Mouse (Mus musculus) lung, embryonic 14.5 days (tissue): ENCODE measurements at regions not wholly inside any gene's neighbourhood (a gene's known extent, or its start where the extent isn't known, plus 50 kb on each side); places are given as distances from the start of the nearest gene placed in this dataset.
A peak's percentile ranks its signal among the peaks of the same experiment; 100 is the strongest.

Experiments
- ATAC-seq: fragments of 200-750 bp; cut with Nextera tagmentation; 2 replicates; pipeline ENCODE4 v1.8.0; 2017; ENCODE audit warnings: mild to moderate bottlenecking, moderate TSS enrichment, moderate library complexity; ENCODE audit not compliant: insufficient read depth
- DNase-seq: peaks from one replicate; pipeline ENCODE4 v3.0.0-alpha.2; 2015
- H3K27ac ChIP-seq: fragments of 300-500 bp; sonication (generic); 2 replicates; pipeline ENCODE4 v1.5.1; 2014; ENCODE audit warnings: low read depth, mild to moderate bottlenecking, moderate library complexity
- H3K27me3 ChIP-seq: fragments of 300-500 bp; sonication (generic); 2 replicates; pipeline ENCODE4 v1.6.1; 2014; ENCODE audit warnings: low read length, control low read depth; ENCODE audit not compliant: insufficient read depth
- H3K36me3 ChIP-seq: fragments of 300-500 bp; sonication (generic); 2 replicates; pipeline ENCODE4 v1.6.1; 2014; ENCODE audit warnings: control low read depth; ENCODE audit not compliant: insufficient read depth
- H3K4me1 ChIP-seq: fragments of 300-500 bp; sonication (generic); 2 replicates; pipeline ENCODE4 v1.6.1; 2014; ENCODE audit warnings: antibody characterized with exemption, control low read depth; ENCODE audit not compliant: insufficient read depth
- H3K4me2 ChIP-seq: fragments of 300-500 bp; sonication (generic); 2 replicates; pipeline ENCODE4 v1.6.1; 2014; ENCODE audit warnings: mild to moderate bottlenecking
- H3K4me3 ChIP-seq: fragments of 300-500 bp; sonication (generic); 2 replicates; pipeline ENCODE4 v1.5.1; 2014; ENCODE audit warnings: low read depth, low read length
- H3K9ac ChIP-seq: fragments of 300-500 bp; sonication (generic); 2 replicates; pipeline ENCODE4 v1.6.1; 2014
- H3K9me3 ChIP-seq: fragments of 300-500 bp; sonication (generic); 2 replicates; pipeline ENCODE4 v1.6.1; 2016; ENCODE audit warnings: low read depth, low read length, control low read depth
- CTCF ChIP-seq: IDR thresholded peaks from 2 replicates; pipeline ENCODE4 v1.5.1; 2016; ENCODE audit warnings: antibody characterized with exemption, low read depth
- WGBS: fragments of 180-500 bp; shearing (Covaris S2); extraction: QIAGEN DNeasy Blood & Tissue Kit; methylation state at CpG from one replicate; pipeline ENCODE4 v1.1.7; 2014; 5-methylcytosine and 5-hydroxymethylcytosine counted together

DNA sequence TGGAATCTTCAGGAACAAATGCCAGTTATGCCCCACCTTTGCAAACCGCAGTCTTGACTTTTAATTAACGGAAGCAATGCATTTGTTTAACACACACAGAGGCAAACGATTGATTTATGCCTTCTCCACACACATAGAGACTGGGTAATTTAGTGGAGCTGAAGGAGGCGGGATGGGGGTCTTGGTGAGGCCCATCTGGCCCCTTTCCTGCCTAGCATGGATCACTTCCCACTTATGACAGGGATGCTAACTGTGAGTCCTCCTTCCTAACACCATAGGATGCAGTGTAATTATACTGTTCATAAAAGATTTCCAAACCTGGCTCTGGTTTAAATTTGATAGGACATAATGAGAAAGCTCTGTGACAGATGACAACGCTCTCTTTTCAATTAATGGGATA, 101.1 kb upstream of the Map1b start:
- Histone ChIP-seq H3K27ac (no peak overlapping the region), H3K27me3 (no peaks in the 10 kb centered on the region), H3K4me2 (no peak overlapping the region), H3K9me3 (no peaks in the 10 kb centered on the region), H3K9ac (no peak overlapping the region), H3K36me3 (no peaks in the 10 kb centered on the region), H3K4me1 (no peaks in the 10 kb centered on the region), H3K4me3 (no peak overlapping the region)
- TF ChIP-seq CTCF, result no peak
- no peak for ATAC-seq
- 78% methylated on average over 5 of the region's 5 CpGs for WGBS
- DNase-seq, result no peak

DNA sequence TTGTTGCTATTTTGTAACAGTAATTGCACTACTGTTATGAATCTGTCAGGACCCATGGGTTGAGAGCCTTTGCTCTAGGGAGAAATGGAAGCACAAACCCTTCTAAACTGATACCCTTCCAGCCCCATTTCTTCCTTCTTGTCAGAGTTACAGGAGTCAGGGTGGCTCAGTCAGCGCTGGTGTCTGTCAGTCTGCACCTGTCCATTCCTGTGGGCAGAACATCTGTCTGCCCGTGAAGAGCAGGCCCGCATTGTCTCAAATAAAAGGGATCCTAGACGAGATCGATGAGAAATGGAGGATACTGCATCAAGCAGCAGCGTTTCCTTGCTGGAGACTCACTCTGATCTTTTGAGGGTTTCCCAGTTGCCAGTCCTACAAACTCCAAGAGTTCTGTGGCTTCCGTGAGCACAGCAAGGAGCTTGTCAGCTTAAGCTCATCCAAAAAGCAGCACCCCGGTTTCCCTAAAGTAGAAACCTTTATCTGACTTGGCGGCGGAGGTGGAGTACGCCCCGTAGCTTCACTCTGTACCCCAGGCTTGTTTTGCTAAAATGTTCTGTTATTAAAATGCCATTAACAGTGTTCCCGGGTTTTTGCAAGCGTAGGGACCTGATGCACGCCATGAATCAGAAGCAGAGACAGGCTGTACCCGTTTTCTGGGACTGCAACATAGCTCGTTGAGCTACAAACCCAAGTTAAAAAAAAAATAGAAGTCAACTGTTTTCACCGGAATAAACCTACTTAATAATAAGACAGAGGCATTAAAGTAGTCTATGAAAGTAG, 95.6 kb upstream of the Map1b start:
- H3K36me3 ChIP-seq, result no peaks in the 10 kb centered on the region
- no peak overlapping the region for H3K4me3 ChIP-seq
- H3K27me3 ChIP-seq, result no peaks in the 10 kb centered on the region
- DNase-seq, result no peak
- no peaks in the 10 kb centered on the region for H3K4me1 ChIP-seq
- H3K4me2 ChIP-seq, result no peak overlapping the region
- no peaks in the 10 kb centered on the region for H3K9me3 ChIP-seq
- H3K27ac ChIP-seq, result no peak overlapping the region
- no peak overlapping the region for H3K9ac ChIP-seq
- ATAC-seq, result no peak
- WGBS, result 77% methylated on average over 18 of the region's 18 CpGs
- no peak for TF ChIP-seq CTCF

DNA sequence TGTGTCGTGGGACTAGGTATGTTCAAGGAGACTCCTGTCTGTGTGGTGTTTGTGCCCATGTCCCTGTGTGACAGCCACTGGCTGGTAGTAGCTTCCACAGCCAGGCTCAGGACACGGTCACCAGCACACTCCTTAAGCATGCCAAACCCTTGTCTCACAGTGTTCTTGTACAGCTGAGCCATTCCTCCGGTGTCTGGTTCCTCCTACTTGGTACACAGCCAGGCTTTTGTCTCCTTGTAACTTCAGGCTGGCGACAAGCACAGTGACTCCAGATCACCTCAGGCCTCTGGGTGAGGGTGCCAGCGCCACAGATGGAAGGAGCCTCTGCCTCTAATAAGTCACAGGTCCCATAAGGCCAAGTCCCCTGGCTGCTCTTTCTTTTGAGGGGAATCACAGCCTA, 94.2 kb upstream of the Map1b start:
- Histone ChIP-seq H3K36me3 (no peaks in the 10 kb centered on the region), H3K27me3 (no peaks in the 10 kb centered on the region), H3K9ac (no peak overlapping the region), H3K4me1 (no peaks in the 10 kb centered on the region), H3K27ac (no peak overlapping the region), H3K4me2 (no peak overlapping the region), H3K9me3 (no peaks in the 10 kb centered on the region), H3K4me3 (no peak overlapping the region)
- no peak for ATAC-seq
- 51% methylated on average over 5 of the region's 5 CpGs for WGBS
- peak; percentile 32 for DNase-seq
- TF ChIP-seq CTCF, result no peak

DNA sequence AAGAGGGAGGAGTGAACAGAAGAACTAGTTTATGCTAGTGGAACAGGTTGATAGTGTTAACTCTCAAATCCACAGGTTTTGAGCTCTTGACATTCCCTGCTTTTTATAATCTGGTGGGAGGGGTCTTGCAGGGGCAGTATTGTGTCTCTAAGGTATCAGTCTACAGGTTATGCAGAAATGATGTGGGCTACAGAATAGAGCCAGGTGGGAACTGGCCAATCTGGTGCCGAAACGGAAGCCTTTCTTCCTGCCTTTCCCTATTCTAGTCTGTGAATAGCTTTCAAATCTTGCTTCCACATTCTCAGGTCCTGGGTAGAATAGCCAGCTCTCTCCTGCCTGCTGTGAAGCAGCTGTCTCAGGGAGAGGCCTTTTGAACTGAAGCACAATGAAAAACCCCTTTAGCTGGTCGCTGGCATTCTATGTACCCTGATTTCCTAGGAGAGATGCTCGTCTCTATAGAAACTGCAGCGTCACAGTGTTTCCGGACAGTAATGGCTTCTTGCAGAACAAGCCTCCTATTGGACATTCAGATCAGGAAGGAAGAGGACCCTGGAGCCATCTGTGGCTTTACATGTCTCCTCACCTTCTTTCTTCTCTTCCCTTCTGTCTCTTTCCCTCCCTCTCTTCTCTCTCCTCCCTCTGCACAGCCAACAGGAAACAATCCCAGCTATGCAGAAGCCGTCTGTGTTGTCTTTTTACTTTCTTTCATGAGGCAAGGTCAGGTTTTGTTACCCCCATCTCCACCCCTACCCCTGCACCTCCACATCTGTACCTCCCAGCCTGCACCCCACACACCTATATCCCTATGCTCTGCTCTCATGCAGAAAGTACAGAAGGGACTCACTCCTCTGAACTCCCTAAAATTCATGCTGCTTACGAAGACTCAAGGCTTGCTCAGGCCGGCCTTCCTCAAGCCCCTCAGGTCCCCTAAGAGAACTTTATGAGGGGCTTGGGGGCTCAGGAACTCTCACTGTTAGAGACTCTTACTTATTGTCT, 93.1 kb upstream of the Map1b start:
- WGBS, result 70% methylated on average over 9 of the region's 9 CpGs
- DNase-seq, result no peak

DNA sequence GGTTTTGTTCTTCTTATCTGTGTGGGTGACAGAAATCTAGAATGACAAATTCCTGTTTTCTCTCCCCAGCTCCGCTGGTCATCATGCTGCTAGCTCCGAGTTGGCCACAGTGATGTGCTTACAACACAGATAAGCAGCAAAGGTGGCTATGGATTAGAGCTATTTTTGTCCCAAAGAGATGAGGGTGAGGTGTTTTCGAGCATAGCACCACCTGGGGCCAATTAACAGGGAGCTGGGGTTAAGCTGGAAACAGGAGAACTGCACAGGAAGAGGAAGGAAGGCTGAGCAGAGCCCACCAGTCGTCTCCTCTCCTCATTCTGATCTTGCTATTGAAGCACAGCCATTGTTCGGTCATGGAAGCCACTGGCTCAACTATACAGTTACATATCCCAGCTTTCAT, 92.3 kb upstream of the Map1b start:
- DNase-seq (no peak), ATAC-seq (no peak)
- no peaks in the 10 kb centered on the region for H3K4me1 ChIP-seq
- no peak overlapping the region for H3K27ac ChIP-seq
- WGBS, result 33% methylated on average over 5 of the region's 5 CpGs
- no peaks in the 10 kb centered on the region for H3K9me3 ChIP-seq
- TF ChIP-seq CTCF, result no peak
- no peak overlapping the region for H3K4me2 ChIP-seq
- H3K27me3 ChIP-seq, result no peaks in the 10 kb centered on the region
- no peak overlapping the region for H3K4me3 ChIP-seq
- no peak overlapping the region for H3K9ac ChIP-seq
- H3K36me3 ChIP-seq, result no peaks in the 10 kb centered on the region

More for the DNA sequence above, 93.1 kb upstream of the Map1b start:
- Histone ChIP-seq H3K9me3 (no peaks in the 10 kb centered on the region), H3K27me3 (no peaks in the 10 kb centered on the region), H3K9ac (no peak overlapping the region), H3K4me2 (no peak overlapping the region), H3K27ac (no peak overlapping the region), H3K4me1 (no peaks in the 10 kb centered on the region), H3K4me3 (no peak overlapping the region), H3K36me3 (no peaks in the 10 kb centered on the region)
- no peak for TF ChIP-seq CTCF
- no peak for ATAC-seq

DNA sequence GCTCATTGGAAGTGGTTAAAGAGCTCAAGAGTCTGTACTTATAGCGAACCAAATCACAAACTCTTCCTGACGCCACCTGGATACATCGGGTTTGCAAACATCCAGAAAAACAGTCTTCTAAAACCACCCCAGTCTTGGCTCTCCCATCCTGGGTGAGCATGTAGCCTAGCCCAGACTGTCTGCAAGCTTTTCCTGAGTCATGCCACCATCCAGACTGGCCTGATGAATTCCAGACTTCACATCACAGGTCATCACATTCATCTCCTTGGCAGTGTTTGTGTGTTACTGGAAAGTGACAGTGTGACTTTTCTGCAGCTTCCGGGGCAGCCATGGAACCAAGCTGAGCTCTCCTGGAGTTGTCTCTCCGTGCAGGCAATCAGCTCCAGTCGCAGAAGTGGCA, 90.9 kb upstream of the Map1b start:
- TF ChIP-seq CTCF, result no peak
- WGBS, result 61% methylated on average over 6 of the region's 6 CpGs
- ATAC-seq, result no peak

DNA sequence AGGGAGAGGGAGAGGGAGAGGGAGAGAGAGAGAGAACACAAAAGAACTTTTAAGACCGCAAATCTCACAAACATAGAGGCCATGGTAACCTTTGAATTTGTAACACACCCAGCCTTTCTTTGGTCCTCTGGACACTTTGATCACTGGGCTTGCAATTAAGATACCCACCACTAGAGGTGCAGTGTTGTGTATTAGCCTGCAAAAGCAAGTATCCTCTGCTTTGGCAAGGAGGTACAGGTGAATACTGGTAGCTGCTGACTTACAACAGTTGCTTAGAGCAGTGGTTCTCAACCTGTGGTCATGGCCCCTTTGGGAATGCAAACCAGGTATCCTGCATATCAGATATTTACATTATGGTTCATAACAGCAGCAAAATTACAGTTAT, 90.3 kb upstream of the Map1b start:
- no peak for ATAC-seq
- DNase-seq, result peak; percentile 44
- Histone ChIP-seq H3K4me1 (no peaks in the 10 kb centered on the region), H3K9me3 (no peaks in the 10 kb centered on the region), H3K4me3 (no peak overlapping the region), H3K27me3 (no peaks in the 10 kb centered on the region), H3K36me3 (no peaks in the 10 kb centered on the region), H3K4me2 (no peak overlapping the region), H3K9ac (no peak overlapping the region), H3K27ac (no peak overlapping the region)
- 20% methylated on average over 1 of the region's 1 CpGs for WGBS
- peak; percentile 67 for TF ChIP-seq CTCF

More for the DNA sequence above, 90.9 kb upstream of the Map1b start:
- no peaks in the 10 kb centered on the region for H3K9me3 ChIP-seq
- H3K4me2 ChIP-seq, result no peak overlapping the region
- DNase-seq, result no peak
- H3K4me3 ChIP-seq, result no peak overlapping the region
- H3K4me1 ChIP-seq, result no peaks in the 10 kb centered on the region
- no peak overlapping the region for H3K27ac ChIP-seq
- no peaks in the 10 kb centered on the region for H3K27me3 ChIP-seq
- H3K36me3 ChIP-seq, result no peaks in the 10 kb centered on the region
- H3K9ac ChIP-seq, result no peak overlapping the region
